Mouse (Mus musculus): ENCODE data around the gene Pcca.

Pcca gene

DNA sequence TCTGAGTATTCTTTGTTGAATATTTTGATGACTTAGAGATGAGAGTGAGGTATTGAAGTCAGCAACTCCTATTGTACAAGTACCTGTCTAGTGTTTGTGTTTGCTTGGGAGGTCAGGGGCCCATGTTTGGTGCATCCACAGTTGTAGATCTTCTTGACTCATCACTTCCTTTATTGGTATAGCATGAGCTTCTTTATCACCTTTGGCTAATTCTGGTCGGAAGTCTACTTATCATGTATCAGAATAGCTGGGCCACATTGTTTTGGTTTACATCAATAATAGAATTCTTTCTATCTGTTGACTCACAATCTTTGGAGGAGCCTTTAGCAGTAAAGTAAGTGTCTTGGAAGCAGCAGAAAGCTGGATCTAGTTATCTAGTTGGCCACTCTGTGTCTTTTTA is 108.3 kb downstream of the Pcca start:
- DNase-seq (ENCODE audit: low read depth, low spot score), result no peak

DNA sequence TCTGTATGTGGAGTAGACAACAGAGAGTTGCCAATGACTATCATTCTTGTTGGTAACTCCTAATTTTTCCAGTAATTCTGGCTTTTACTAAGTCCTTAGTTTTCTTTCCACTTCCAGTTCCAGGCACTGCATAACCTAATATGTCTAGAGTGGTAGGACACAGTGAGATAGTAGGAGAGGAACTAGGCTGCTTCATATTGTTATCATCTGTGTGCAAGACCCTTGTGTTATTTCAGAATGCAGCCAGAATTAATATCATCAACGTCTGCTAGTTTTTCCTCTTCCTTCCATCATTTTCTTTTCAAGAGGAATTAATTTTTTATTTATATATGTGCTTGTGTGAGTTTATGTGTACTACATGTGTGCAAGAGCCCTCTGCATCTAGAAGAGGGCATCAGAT is 114.1 kb downstream of the Pcca start:
- no peak for DNase-seq (ENCODE audit: low read depth, low spot score)

DNA sequence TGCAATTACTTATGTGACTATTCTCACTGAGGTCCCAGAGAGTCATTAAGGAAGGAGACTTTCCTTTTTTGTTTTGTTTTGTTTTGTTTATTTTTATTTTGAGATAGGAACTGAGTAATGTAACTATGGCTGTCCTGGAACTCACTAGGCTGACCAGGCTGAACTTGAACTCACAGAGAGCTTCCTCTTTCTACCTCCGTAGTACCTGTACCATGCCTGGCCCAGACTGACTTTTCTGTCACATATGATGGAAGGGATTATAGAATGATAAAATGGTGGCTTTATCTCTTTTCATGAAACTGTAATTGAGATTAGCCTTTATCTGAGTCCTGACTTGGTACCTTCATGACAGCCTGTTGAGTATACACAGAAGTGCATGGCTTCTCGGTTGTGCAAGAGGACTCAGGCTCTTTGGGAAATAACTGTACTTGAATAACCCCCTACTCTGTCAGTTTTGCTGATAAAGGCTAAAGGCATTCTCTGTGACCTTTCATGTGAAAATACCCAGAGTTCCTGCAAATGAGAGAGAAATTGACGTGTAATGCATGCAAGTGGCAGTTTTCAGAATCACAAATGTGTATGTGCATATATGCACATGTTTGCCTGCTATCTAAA is 115.3 kb downstream of the Pcca start:
- DNase-seq (ENCODE audit: low read depth, low spot score), result no peak

DNA sequence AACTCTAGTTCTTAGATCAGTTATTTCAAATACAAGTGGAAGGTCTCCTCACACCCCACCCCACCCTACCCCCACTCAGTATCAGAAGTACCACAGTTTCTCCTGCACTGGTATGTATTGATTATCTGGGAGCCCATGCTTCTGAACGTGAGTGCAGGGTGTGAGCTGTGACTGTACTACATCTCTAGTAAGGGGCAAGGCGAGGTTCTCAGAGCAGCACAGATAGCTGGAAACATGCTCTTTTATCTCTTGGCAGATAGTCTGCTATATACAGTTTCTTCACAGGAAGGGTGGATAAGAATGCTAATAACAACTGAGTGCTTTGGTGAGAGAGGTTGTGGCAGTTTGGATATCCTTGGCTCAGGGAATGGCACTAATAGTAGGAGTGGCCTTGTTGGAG is 117.6 kb downstream of the Pcca start:
- no peak for DNase-seq (ENCODE audit: low read depth, low spot score)

DNA sequence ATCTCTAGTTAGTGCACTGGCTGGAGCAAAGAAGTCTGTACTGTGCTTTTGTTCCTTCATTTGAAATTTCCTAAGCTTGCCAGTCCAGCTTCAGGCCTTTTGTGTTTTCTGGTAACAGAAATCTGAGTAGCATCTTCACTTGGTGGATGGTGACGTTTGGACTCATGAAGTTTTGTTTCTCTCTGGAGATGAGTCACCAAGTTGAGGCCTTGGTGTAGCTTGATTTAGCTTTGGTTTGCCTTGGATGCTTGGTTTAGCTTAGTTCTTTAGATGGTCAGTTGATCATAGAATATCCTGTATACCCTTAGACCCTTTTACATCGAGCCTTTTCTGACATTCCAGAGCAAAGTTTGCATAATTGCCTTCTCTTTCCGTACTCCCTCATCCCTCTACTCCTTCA is 141.5 kb downstream of the Pcca start:
- DNase-seq (ENCODE audit: low read depth, low spot score), result no peak

DNA sequence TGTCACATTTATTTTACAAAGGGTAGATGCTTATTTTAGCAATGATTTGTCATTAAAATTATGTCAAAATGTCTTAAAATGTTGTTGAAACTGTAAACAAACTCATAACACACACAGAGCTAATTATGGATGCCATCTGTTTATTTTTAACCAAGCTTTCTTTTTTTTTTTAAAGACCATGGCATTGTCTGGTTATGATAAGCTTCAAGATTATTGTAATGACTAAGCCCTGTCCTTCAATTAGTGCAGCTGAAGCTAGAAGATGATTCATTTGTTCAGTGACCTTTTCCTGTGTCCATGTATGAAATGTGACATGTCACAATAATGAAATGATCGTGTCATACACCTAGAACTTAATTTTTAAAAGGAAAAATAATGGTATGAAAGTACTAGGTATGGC is 149.5 kb downstream of the Pcca start:
- DNase-seq (ENCODE audit: low read depth, low spot score), result no peak

DNA sequence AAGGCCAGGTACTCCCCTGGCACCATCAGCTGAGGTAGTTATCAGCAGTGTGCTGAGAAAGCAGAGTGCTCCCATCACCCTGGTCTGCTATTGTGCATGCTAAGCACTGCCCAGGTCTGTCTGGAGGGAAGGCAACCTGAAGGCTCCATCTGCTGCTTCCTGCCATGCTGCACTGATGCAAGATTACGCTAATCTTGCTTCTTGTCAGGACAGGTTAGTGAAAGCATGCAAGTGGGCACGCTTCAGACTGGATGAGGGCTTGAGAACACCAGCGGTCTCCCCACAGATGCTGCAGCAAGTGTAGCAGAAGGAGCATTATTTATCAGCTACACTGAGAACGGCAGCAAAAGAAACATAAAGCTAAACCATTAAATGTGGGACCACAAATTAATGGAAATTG is 150.1 kb downstream of the Pcca start:
- no peak for DNase-seq (ENCODE audit: low read depth, low spot score)

DNA sequence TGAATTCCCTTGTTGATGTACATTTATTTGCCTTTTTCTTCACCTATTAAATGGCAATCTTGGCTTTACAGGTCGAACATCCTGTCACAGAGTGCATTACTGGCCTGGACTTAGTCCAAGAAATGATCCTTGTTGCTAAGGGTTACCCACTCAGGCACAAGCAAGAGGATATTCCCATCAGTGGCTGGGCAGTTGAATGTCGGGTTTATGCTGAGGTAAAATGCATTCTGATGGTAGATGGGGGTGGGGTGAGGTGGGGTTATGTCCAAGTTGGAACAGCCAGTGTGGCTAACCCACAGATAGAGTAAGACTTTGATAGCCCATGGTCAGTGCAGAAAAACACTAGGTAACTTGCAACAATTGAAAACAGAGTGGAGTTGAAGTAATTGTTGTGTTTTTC is 150.7 kb downstream of the Pcca start:
- no peak for DNase-seq (ENCODE audit: low read depth, low spot score)

DNA sequence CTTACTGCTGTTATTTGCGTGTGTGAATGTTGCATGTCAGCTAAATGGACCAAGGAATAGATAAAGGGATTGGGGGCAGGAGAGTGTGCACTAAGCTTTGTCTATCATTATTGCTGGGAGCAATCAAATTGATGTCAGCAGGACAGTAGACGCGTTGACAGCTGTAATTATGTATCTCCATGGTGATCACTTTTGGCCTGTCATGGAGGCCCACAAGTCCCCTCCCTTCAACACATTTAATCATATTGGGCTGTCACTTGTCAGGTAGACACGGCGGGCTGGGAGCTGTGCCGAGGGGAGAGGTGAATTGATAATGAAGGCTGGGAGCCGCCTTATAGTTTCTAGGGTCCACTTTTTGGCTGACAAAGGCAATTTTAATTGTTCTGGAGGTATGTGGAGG is 153.3 kb downstream of the Pcca start:
- no peak for DNase-seq (ENCODE audit: low read depth, low spot score)

DNA sequence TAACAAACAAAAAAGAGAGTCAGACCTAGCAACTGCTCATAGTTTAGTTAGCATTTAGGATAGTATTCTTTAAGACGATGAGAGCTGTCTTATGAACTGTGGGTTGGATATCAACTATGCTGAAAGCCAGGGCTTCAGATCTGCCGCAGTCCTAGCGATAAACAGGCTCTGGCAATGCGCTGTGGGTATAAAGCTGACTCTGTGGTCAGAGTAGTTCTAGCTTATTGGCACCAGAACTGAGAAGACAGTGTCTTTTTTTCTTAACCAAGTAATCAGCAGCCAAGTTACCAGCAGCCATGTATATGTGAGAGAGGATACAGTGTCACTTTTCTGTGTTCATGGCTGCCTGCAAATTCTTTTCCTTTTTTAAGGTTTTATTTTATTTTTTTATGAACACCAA is 154.3 kb downstream of the Pcca start:
- DNase-seq (ENCODE audit: low read depth, low spot score), result no peak

DNA sequence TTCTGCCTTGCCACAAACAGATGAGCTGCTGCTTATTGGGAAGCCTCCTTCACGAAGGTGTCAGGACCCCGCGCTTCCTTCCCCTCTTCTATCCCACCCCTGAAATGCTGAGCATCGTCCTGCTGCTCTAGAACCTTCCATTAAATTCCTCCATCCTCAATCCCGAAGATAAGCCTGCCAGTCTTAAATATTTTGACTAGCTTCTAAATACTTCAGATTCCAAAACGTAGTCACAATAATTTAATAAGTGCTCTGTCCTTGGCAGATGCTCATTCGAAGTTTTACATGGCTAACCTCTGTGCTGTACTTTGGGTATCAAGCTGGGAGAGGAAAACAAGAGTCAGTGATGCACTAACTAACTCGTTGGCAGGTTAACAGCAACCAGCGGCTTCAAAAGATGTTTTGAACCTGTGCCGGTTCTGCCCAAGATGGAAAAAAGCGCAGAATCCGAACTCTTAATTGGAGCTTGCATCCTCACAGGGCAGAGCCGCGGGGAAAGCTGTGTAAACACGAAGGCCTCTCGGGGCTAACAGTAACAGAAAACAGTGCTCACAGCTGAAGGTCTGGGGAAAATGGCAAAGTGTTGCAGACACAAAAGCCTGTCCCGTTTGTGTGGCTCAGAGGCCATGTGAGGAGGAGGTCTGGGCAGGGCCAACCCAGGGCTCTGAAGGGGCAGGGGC is 155.2 kb downstream of the Pcca start:
- no peak for DNase-seq (ENCODE audit: low read depth, low spot score)

DNA sequence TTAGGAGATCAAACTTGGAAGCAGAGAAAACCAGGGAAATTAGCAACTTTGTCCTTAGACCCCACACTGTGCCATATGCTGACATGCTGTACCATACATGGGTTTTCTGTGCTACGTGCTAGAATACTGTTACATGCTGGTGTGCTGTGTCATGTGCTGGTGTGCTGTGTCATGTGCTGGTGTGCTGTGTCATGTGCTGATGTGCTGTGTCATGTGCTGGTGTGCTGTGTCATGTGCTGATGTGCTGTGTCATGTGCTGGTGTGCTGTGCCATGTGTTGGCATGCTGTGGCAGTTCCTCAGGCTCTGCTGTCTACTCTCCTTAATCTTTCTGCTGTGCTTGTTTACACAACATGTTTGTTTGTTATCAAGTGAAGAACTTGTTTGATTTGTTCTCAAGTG is 157.4 kb downstream of the Pcca start:
- DNase-seq (ENCODE audit: low read depth, low spot score), result no peak

DNA sequence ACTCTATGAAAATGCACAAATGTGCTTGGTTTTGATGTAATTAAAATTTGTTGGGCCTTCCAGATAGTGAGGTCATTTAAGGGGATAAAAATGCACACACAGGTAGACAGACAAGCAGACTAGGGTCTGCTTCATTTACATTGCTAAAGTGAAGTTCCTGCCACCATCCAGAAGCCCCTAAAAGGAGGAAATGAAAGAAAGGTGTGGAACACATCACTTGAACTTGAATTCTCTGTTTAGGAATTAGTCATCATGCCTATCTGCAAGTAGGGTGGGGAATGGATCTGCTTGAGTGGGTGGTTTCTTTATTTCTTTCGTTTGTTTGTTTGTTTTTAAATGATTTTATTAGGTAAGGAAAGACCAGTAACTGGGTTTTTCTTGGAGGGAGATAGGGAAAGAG is 166.2 kb downstream of the Pcca start:
- no peak for DNase-seq (ENCODE audit: low read depth, low spot score)

DNA sequence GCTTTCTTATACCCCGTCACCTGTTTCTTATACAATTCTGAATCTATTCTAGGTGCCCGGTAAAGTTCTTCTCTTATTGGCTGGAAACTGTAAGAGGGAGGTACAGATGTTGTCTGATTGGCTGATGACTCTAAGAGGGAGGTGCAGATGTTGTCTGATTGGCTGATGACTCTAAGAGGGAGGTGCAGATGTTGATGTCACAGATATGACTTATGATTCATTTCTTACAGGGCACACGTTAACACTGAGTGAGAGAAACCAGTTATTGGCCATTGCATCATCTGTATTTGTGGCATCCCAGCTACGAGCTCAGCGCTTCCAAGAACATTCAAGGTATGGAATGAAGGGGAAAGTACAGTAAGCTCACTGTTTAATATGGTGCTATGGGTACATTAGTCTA is 179.7 kb downstream of the Pcca start:
- DNase-seq (ENCODE audit: low read depth, low spot score), result no peak

DNA sequence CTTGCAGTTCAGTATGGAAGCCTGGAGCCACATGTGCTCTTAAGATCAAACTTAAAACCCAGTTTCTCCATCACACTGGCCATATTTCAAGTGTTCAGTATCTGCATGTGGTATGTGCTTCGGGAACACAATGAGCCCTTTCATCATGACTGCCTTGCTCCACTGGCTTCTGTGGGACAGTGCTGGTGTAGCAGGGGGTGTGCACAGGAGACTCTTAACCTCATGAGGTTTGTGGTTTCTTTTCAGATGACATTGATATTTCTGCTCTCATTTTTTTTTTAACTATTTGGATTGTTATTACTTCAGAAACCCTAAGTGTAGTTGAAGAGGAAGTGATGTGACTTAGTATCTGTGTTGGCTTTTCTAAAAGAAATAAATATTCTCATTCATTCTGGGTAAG is 180.8 kb downstream of the Pcca start:
- no peak for DNase-seq (ENCODE audit: low read depth, low spot score)

DNA sequence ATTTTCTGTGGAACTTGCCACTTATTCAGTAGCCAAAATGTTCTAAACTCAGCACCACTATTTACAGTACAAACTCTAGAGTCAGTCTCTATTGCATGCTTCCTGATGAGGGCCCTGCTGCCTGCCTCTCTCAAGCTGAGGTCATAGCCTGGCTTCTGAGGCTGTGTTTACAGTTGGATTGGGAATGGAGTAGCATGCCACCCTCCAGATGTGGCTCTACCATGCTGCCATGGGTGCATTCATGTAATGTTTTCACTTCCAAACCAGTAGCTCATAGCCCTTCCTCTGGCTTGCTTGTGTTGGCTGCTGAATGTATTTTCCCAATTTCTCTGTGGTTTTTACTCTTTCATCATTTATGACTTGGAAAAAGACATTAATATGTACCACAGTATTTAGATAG is 181.9 kb downstream of the Pcca start:
- no peak for DNase-seq (ENCODE audit: low read depth, low spot score)

DNA sequence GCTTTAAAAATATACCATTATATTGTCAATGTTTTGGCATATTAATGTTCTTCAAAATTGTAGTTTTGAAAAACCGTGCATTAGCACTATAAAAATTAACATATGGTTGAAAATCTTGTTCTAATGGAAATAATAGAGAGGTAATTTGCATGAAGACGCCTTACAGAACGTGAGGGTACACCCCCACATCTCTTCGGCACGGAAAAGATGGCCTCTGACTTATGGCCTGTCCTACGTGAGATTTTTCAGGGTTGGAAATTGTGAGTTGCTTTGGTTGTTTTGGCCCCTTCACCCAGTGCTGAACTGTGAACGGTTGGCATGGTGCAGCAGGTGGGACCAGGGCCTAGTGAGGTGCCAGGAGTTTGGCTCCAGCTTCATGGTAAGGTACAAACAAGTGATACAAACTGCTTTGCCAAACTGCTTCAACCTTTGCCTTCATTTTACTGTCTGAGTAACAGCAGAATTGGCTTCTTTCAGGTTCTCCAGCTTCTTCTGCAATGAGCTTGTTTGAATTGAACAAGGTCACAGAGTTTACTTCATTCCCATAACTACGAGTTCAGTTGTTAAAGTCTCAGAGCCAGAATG is 185.5 kb downstream of the Pcca start:
- DNase-seq (ENCODE audit: low read depth, low spot score), result no peak

DNA sequence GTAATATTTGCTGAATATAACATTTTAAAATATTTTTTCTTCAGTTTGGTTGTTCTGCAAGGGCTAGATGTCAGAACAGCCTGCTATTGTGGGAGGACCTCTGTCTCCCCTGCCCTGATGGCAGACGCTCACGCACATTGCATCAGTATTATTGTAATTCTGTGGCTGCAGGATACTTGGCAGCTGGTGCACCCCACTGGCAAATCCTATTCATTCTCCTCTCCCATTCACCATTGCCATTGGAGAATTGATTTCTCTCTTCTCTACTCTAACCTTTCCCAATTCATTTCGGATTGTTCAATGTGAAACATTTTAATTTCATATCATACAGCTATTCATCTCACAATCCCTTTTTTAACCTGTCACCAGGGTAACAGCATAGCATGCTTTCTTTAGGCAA is 186.9 kb downstream of the Pcca start:
- DNase-seq (ENCODE audit: low read depth, low spot score), result no peak

DNA sequence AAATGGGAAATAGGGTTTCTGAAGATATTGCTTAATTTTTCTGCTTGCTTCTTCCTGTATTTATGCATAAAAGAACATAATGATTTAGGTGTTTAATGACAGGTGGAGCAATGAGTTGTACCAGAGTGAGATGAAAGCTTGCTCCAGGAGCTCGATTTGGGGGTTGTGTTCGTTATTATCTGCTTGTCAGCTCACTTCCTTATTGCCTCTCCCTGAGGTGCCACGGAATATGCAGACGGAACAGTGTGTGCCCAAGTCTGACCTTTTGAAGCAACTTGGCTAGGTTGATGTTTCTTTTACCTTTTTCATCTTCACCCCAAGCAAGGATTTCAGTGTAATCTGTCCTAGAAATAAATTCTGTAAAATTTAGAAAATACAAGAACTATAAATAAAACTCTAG is 187.6 kb downstream of the Pcca start:
- no peak for DNase-seq (ENCODE audit: low read depth, low spot score)

DNA sequence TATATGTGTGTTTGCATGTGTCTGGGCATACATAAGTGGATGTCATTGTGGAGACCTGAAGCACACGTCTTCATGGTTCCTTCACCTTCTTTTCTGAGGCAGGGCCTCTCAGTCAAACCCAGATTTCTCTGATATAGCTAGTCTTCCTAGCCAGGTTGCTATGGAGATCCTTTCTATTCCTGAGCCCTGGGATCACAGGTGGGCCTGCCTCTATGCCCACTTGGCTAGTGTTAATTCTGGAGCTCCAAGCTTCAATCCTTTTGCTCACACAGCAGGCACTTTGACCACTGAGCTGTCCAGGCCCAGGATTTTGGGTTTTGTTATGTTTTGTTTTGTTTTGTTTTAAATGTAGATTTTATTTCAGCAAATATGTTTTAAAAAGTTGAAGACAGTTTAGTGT is 192.3 kb downstream of the Pcca start:
- DNase-seq (ENCODE audit: low read depth, low spot score), result no peak

DNA sequence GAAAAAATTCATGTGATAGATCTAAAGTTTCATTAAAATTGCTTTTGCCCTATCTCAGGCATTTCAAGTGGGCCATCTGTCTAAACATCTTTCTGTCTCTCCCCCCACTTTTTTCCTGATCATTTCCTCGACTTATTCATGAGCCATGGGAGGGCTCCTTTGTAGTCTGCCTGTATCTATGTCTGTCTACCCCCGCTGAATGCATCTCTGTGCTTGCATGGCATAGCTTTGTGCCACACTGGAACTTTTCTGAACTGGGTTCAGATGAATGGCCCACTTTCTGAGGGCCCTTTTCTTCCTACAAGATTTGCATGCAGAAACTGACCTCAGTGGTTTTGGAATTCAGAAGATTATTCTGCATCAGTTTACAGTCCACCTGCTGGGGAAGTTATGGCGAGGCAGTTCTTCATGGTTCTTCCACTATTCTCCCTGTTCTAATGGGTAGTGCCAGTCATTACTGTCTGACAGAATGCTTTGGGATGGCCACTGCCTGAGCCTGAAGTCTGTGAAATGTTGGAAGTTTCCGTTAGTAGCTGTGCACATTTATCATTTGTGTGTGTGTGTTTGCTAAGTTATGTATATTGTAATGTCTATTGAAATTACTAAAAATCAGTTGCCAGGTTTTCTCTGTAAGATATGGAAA is 195.4 kb downstream of the Pcca start:
- no peak for DNase-seq (ENCODE audit: low read depth, low spot score)

DNA sequence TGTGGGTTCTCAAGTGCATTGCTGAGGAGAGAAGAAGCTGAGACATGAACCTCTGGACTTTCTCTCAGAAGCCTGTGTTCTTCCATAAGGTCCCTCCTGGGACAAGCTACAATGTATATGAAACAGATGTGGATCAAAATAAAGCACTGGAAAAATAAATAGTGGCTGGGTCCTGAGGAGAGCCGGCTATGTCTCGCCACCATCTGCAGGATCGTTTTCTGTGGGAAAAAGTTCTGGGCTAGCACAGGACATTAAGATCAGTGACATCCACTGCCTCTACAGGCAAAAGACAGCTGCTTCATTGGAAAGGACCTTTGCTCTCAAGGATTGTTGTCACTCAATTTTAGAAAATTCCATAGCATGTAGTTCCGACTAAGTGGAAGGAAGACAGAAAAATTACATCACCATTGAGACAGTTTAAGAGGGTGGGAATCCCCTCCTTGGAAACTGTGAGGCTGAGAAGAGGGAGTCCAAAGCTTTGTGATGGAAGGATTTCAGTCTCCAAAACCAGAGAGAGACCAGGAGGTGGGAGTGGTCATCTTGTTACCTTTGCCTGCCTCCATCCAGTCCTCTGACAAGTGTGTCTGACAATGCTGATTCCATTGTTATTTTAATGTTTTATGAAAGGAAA is 196.9 kb downstream of the Pcca start:
- no peak for DNase-seq (ENCODE audit: low read depth, low spot score)

DNA sequence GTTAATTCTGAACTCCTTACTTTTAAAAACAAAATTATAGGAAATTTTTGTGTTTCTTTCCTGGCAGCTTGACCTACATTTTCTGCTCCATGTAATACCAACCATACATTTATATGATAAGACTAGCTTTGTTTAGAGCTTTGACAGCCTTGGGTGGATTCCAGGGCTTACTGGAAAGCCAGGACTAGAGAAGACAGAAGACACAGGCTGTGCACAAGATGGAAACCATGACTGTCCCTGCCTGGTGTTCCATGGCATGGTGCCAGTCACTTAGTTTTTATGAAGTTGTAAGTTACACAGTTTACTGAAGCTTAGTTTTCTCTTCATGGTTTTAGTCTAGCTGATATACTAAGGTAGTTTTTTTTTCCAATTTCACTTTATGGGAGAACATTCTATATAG is 202.7 kb downstream of the Pcca start:
- DNase-seq (ENCODE audit: low read depth, low spot score), result no peak

Data from mesoderm, embryonic 11.5 days (tissue).